Mouse (Mus musculus) embryonic facial prominence, embryonic 12.5 days (tissue): Measurements from ENCODE around the gene Fth1. TPM values are rescaled to one million over a fixed set of nuclear protein-coding genes. Genes with fewer than 3 reads are reported as not detected.

Source experiments
- polyA plus RNA-seq: library from polyadenylated mRNA; unstranded; fragments of >200 nt; fragmentation: Nextera tagmentation; extraction: Ambion mirVana; gene quantifications from 2 replicates; pipeline ENCODE4 v1.2.1, GENCODE M21; 2016

Gene Fth1
- polyA plus RNA-seq, 1 experiment from 2014 or later: 1,511 TPM

Other genes with a start within 250 kb of the Fth1 start
- not detected in 2 replicates for gene Scgb2a2, start 133.0 kb upstream of the Fth1 start, polyA plus RNA-seq
- gene Incenp, start 81.0 kb upstream of the Fth1 start, polyA plus RNA-seq: 129 and 132 TPM in 2 replicates
- gene Best1, start 21.0 kb downstream of the Fth1 start, polyA plus RNA-seq: 1.7 and 1.8 TPM in 2 replicates
- gene Rab3il1, start 21.1 kb downstream of the Fth1 start, polyA plus RNA-seq: 48.0 and 50.0 TPM in 2 replicates
- 10.1 and 10.2 TPM in 2 replicates for gene Fads3, start 61.0 kb downstream of the Fth1 start, polyA plus RNA-seq
- 123 and 125 TPM in 2 replicates for gene Fads2, start 121.1 kb downstream of the Fth1 start, polyA plus RNA-seq
- gene Fads1, start 202.3 kb downstream of the Fth1 start, polyA plus RNA-seq: 139 and 144 TPM in 2 replicates
- gene Tmem258, start 223.4 kb downstream of the Fth1 start, polyA plus RNA-seq: 389 and 410 TPM in 2 replicates
- 90.1 and 95.5 TPM in 2 replicates for gene Fen1, start 223.6 kb downstream of the Fth1 start, polyA plus RNA-seq